Mouse (Mus musculus): ENCODE data around the gene Aaas.
"Not testable (repeated sequence)": the region's sequence is repeated elsewhere in the genome, so short reads cannot be mapped to it uniquely, and the experiment has no call there.

Aaas gene

GRCm38 (mm10) chr15:102356501-102357325, 6.1 kb upstream of the Aaas start:
- DNase-seq (ENCODE audit: low spot score): no peak

- no peak for DNase-seq (ENCODE audit: low spot score)
Measured at GRCm38 (mm10) chr15:102355871-102356441, 5.4 kb upstream of the Aaas start.

- no peak for DNase-seq (ENCODE audit: low spot score)
Measured at GRCm38 (mm10) chr15:102355134-102355870, 4.7 kb upstream of the Aaas start.

- DNase-seq (ENCODE audit: low spot score): no peak
Measured at GRCm38 (mm10) chr15:102353986-102354385, 3.4 kb upstream of the Aaas start.

- no peak for DNase-seq (ENCODE audit: low spot score)
Measured at GRCm38 (mm10) chr15:102352177-102352576, 1.6 kb upstream of the Aaas start.

- no peak for DNase-seq (ENCODE audit: low spot score)
Measured at GRCm38 (mm10) chr15:102350942-102351291, 346 bp upstream of the Aaas start.

GRCm38 (mm10) chr15:102346444-102346843, 4.1 kb downstream of the Aaas start:
- no peak for DNase-seq (ENCODE audit: low spot score)

- DNase-seq (ENCODE audit: low spot score): no peak
Measured at GRCm38 (mm10) chr15:102344490-102344889, 6.1 kb downstream of the Aaas start.

- DNase-seq (ENCODE audit: low spot score): peak; percentile 55
Measured at GRCm38 (mm10) chr15:102341580-102341979, 9.0 kb downstream of the Aaas start.

- DNase-seq (ENCODE audit: low spot score): no peak
Measured at GRCm38 (mm10) chr15:102339612-102340011, 11.0 kb downstream of the Aaas start.

GRCm38 (mm10) chr15:102336946-102337345, 13.6 kb downstream of the Aaas start:
- no peak for DNase-seq (ENCODE audit: low spot score)

- DNase-seq (ENCODE audit: low spot score): not testable (repeated sequence)
Measured at GRCm38 (mm10) chr15:102335925-102336324, 14.6 kb downstream of the Aaas start.

GRCm38 (mm10) chr15:102335254-102335653, 15.3 kb downstream of the Aaas start:
- DNase-seq (ENCODE audit: low spot score): no peak

GRCm38 (mm10) chr15:102331610-102332015, 19.0 kb downstream of the Aaas start, which contains the start of gene Myg1:
Gene Myg1, plus strand, starts transcription at chr15:102331709.
- DNase-seq (ENCODE audit: low spot score): peak; percentile 83

GRCm38 (mm10) chr15:102326892-102327291, 23.7 kb downstream of the Aaas start:
- DNase-seq (ENCODE audit: low spot score): no peak

GRCm38 (mm10) chr15:102326022-102326576, 24.5 kb downstream of the Aaas start, which contains the start of gene Pfdn5:
Gene Pfdn5, plus strand, starts transcription at chr15:102326116.
- DNase-seq (ENCODE audit: low spot score): peak; percentile 85

- DNase-seq (ENCODE audit: low spot score): no peak
Measured at GRCm38 (mm10) chr15:102324654-102325473, 25.7 kb downstream of the Aaas start.

GRCm38 (mm10) chr15:102316263-102316662, 34.3 kb downstream of the Aaas start:
- DNase-seq (ENCODE audit: low spot score): peak; percentile 83

GRCm38 (mm10) chr15:102315292-102315691, 35.3 kb downstream of the Aaas start:
- DNase-seq (ENCODE audit: low spot score): peak; percentile 33

- no peak for DNase-seq (ENCODE audit: low spot score)
Measured at GRCm38 (mm10) chr15:102311489-102311888, 39.1 kb downstream of the Aaas start.

GRCm38 (mm10) chr15:102310074-102310845, 40.3 kb downstream of the Aaas start:
- DNase-seq (ENCODE audit: low spot score): peak; percentile 60

Data from lung, postnatal 25 days (tissue).